Mouse (Mus musculus): ENCODE results near the gene Hus1. TPM values are rescaled to one million over a fixed set of nuclear protein-coding genes. Genes with fewer than 3 reads are reported as not detected.

Hus1 gene
- total and polyA plus RNA-seq, 3 experiments: 21.7 to 29.4 TPM; not detected in 1

DNA sequence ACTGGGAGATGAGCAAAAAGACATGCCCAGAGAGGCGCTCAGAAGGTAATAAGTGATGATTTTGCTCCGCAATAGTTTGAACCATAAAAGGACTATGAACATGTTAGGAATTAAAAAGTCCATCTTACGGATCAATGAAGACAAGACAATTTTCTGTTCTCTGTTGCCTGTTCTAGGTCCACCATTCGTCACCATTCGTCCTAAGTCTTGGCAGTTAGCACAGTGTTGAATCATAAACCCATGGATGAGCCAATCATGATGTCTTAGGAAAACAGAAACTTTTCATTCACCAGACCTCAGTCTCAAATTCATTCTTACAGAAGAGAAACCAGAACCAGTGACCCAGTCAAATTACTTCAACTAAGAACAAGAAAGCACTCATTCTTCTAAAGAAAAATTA lies 2.2 kb downstream of the Hus1 start:
- TF ChIP-seq POLR2AphosphoS2 (IDR thresholded peaks at IDR 0.05; ENCODE audit: low read length) (no peak), TBP (IDR thresholded peaks at IDR 0.05; ENCODE audit: low read depth, low read length) (no peak), RAD21 (IDR thresholded peaks at IDR 0.05; ENCODE audit: low read depth, low read length) (no peak), ZC3H11A (IDR thresholded peaks at IDR 0.05; ENCODE audit: low read depth, low read length) (no peak), BHLHE40 (IDR thresholded peaks at IDR 0.05; ENCODE audit: borderline replicate concordance, low read depth, low read length) (no peak), ZNF384 (IDR thresholded peaks at IDR 0.05; ENCODE audit: low read depth, low read length) (no peak), KAT2A (conservative IDR thresholded peaks at IDR 0.05; ENCODE audit: low read depth, low read length) (no peak), POLR2AphosphoS5 (IDR thresholded peaks at IDR 0.05; ENCODE audit: borderline replicate concordance, low read depth, low read length) (no peak), ZMIZ1 (IDR thresholded peaks at IDR 0.05; ENCODE audit: low read depth, low read length) (no peak), JUND (IDR thresholded peaks at IDR 0.05; ENCODE audit: low read depth, low read length) (no peak)
- DNase-seq (ENCODE audit: low read depth, low spot score): no peak
- peaks cover 20 to 21% of the 10 kb centered on the region in 2 experiments for H3K36me3 ChIP-seq (ENCODE audit: control insufficient read depth in 1 of 2, insufficient read depth in 2 of 2, low read length in 2 of 2)

DNA sequence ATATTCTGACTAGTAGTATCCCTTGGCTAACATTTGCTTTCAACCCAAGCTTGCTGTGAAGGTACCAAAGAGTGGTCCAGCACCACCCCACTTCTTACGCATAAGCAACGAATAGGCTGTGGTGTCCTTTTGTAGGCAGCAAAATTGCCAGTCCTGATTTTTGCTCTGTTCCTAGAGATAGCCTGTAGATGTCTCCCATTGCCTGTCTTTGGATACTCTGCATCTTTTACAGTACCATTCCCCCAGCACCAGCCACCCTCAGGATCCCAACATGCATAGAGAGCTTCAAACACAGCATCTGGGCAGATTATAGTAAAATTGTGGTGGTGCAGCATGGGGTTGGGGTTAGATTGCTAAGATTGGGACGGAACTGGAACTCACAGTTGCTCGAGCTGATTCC lies 22.9 kb downstream of the Hus1 start:
- DNase-seq (ENCODE audit: low read depth, low spot score): no peak
- TF ChIP-seq TAL1 (IDR thresholded peaks at IDR 0.05; ENCODE audit: low read length) (no peak), RAD21 (IDR thresholded peaks at IDR 0.05; ENCODE audit: low read depth, low read length) (peak; percentile 12)
- Histone ChIP-seq H3K4me3 (ENCODE audit: control insufficient read depth in 1 of 2, insufficient read depth in 1 of 2, low read depth in 2 of 2, low read length in 2 of 2) (no peak overlapping the region), H3K36me3 (ENCODE audit: control insufficient read depth in 1 of 2, insufficient read depth in 2 of 2, low read length in 2 of 2) (0 out of 4 replicates have a peak, but pooled peaks cover 0 to 3% of the 10 kb centered on the region in 2 experiments), H3K4me1 (ENCODE audit: control insufficient read depth in 1 of 2, insufficient read depth in 2 of 2, low read length in 2 of 2) (no peaks in the 10 kb centered on the region), H3K9me3 (replicated peaks; ENCODE audit: insufficient read depth, low read length) (no peaks in the 10 kb centered on the region), H3K9ac (ENCODE audit: control insufficient read depth, low read depth, low read length, poor library complexity, severe bottlenecking) (no peak overlapping the region), H3K27ac (ENCODE audit: control insufficient read depth, low read depth, low read length) (no peak overlapping the region), H3K79me2 (ENCODE audit: control insufficient read depth, insufficient read depth, low read length, poor library complexity) (no peaks in the 10 kb centered on the region), H3K27me3 (ENCODE audit: control insufficient read depth in 1 of 2, insufficient read depth in 2 of 2, low read length in 2 of 2) (peaks cover 0 to 4% of the 10 kb centered on the region in 2 experiments; a peak in 1 of 4 replicates)

More for the DNA sequence above, 2.2 kb downstream of the Hus1 start:
- Histone ChIP-seq H3K4me1 (ENCODE audit: control insufficient read depth in 1 of 2, insufficient read depth in 2 of 2, low read length in 2 of 2) (peaks cover 5 to 9% of the 10 kb centered on the region in 2 experiments; a peak in 3 of 4 replicates), H3K9ac (ENCODE audit: control insufficient read depth, low read depth, low read length, poor library complexity, severe bottlenecking) (no peak overlapping the region), H3K27ac (ENCODE audit: control insufficient read depth, low read depth, low read length) (no peak overlapping the region), H3K4me3 (ENCODE audit: control insufficient read depth in 1 of 2, insufficient read depth in 1 of 2, low read depth in 2 of 2, low read length in 2 of 2) (no peak overlapping the region), H3K27me3 (ENCODE audit: control insufficient read depth in 1 of 2, insufficient read depth in 2 of 2, low read length in 2 of 2) (no peaks in the 10 kb centered on the region), H3K79me2 (ENCODE audit: control insufficient read depth, insufficient read depth, low read length, poor library complexity) (peaks cover 21% of the 10 kb centered on the region), H3K9me3 (replicated peaks; ENCODE audit: insufficient read depth, low read length) (no peaks in the 10 kb centered on the region)

DNA sequence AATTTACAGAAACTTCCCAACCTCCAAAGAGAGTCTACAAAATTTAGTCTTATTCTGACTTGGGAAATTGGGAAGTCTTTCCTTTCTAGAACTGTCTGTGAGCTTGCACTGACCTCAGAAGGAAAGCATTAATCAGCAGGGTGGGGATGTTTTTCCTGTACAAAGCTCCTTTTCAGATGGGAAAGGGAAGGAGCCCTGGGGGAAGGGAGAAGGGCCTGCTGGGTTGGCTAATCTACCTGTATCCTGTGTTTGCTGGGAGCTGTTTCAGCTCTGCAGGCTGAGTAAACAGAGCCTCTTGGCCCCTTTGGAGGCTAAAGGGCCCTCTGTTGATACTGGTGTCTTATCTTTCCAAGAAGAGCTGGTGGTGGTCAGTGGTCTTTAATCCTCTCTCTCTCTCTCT lies 24.9 kb downstream of the Hus1 start:
- DNase-seq (ENCODE audit: low read depth, low spot score): no peak
- H3K9ac ChIP-seq (ENCODE audit: control insufficient read depth, low read depth, low read length, poor library complexity, severe bottlenecking): no peak overlapping the region
- no peak overlapping the region for H3K27ac ChIP-seq (ENCODE audit: control insufficient read depth, low read depth, low read length)
- no peaks in the 10 kb centered on the region for H3K79me2 ChIP-seq (ENCODE audit: control insufficient read depth, insufficient read depth, low read length, poor library complexity)
- H3K4me1 ChIP-seq (ENCODE audit: control insufficient read depth in 1 of 2, insufficient read depth in 2 of 2, low read length in 2 of 2): no peaks in the 10 kb centered on the region
- H3K27me3 ChIP-seq (ENCODE audit: control insufficient read depth in 1 of 2, insufficient read depth in 2 of 2, low read length in 2 of 2): peaks cover 0 to 4% of the 10 kb centered on the region in 2 experiments; a peak in 1 of 4 replicates
- TF ChIP-seq RCOR1 (IDR thresholded peaks at IDR 0.05; ENCODE audit: low read depth, low read length): no peak
- TF ChIP-seq ZNF384 (IDR thresholded peaks at IDR 0.05; ENCODE audit: low read depth, low read length): no peak
- no peak for TF ChIP-seq USF1 (IDR thresholded peaks at IDR 0.05; ENCODE audit: low read depth, low read length)
- TF ChIP-seq MAFK (IDR thresholded peaks at IDR 0.05; ENCODE audit: borderline replicate concordance, low read depth, low read length): no peak
- no peak for TF ChIP-seq MAX (IDR thresholded peaks at IDR 0.05; ENCODE audit: low read length)
- TF ChIP-seq SIN3A (IDR thresholded peaks at IDR 0.05; ENCODE audit: low read length): no peak
- TF ChIP-seq EP300 (IDR thresholded peaks at IDR 0.05; ENCODE audit: low read depth in 1 of 2, low read length in 2 of 2): no peak
- TF ChIP-seq JUND (IDR thresholded peaks at IDR 0.05; ENCODE audit: low read depth, low read length): no peak
- TF ChIP-seq MYB (IDR thresholded peaks at IDR 0.05; ENCODE audit: low read depth, low read length): no peak
- TF ChIP-seq SMC3 (IDR thresholded peaks at IDR 0.05; ENCODE audit: low read depth, low read length): no peak
- TF ChIP-seq USF2 (IDR thresholded peaks at IDR 0.05; ENCODE audit: borderline replicate concordance in 1 of 2, insufficient read depth in 1 of 2, low read depth in 1 of 2, low read length in 2 of 2): no peak
- no peak for TF ChIP-seq KAT2A (conservative IDR thresholded peaks at IDR 0.05; ENCODE audit: low read depth, low read length)
- TF ChIP-seq POLR2AphosphoS5 (IDR thresholded peaks at IDR 0.05; ENCODE audit: borderline replicate concordance, low read depth, low read length): no peak
- no peak overlapping the region for H3K4me3 ChIP-seq (ENCODE audit: control insufficient read depth in 1 of 2, insufficient read depth in 1 of 2, low read depth in 2 of 2, low read length in 2 of 2)
- no peaks in the 10 kb centered on the region for H3K9me3 ChIP-seq (replicated peaks; ENCODE audit: insufficient read depth, low read length)
- no peaks in the 10 kb centered on the region for H3K36me3 ChIP-seq (ENCODE audit: control insufficient read depth in 1 of 2, insufficient read depth in 2 of 2, low read length in 2 of 2)

Measured in MEL (cell line).